Mouse (Mus musculus) neural tube, embryonic 13.5 days (tissue): ENCODE measurements around the gene Zfp697. TPM values are rescaled to one million over a fixed set of nuclear protein-coding genes. Genes with fewer than 3 reads are reported as not detected.
"Not testable (repeated sequence)": the region's sequence is repeated elsewhere in the genome, so short reads cannot be mapped to it uniquely, and the experiment has no call there.

ENCODE experiments used
- ATAC-seq: fragments of 200-750 bp; cut with Nextera tagmentation; 2 replicates; pipeline ENCODE4 v1.8.0; 2017; ENCODE audit warnings: low read depth, mild to moderate bottlenecking, moderate TSS enrichment, moderate library complexity
- H3K27ac ChIP-seq: fragments of 300-500 bp; sonication (generic); replicated peaks from 2 replicates; pipeline ENCODE4 v1.5.1; 2015; ENCODE audit warnings: moderate library complexity, mild to moderate bottlenecking, inconsistent platforms
- H3K27me3 ChIP-seq: fragments of 300-500 bp; sonication (generic); 2 replicates; pipeline ENCODE4 v1.6.1; 2015; ENCODE audit warnings: mild to moderate bottlenecking, inconsistent platforms
- H3K36me3 ChIP-seq: fragments of 300-500 bp; sonication (generic); 2 replicates; pipeline ENCODE4 v1.6.1; 2015; ENCODE audit warnings: mild to moderate bottlenecking, inconsistent platforms
- H3K4me1 ChIP-seq: fragments of 300-500 bp; sonication (generic); replicated peaks from 2 replicates; pipeline ENCODE4 v1.6.1; 2015; ENCODE audit warnings: inconsistent platforms
- H3K4me2 ChIP-seq: fragments of 300-500 bp; sonication (generic); 2 replicates; pipeline ENCODE4 v1.6.1; 2015; ENCODE audit warnings: inconsistent platforms, mild to moderate bottlenecking, moderate library complexity
- H3K4me3 ChIP-seq: fragments of 300-500 bp; sonication (generic); 2 replicates; pipeline ENCODE4 v1.5.1; 2015; ENCODE audit warnings: mild to moderate bottlenecking, inconsistent platforms
- H3K9ac ChIP-seq: fragments of 300-500 bp; sonication (generic); 2 replicates; pipeline ENCODE4 v1.6.1; 2015; ENCODE audit warnings: moderate library complexity, mild to moderate bottlenecking, inconsistent platforms
- H3K9me3 ChIP-seq: fragments of 300-500 bp; sonication (generic); 2 replicates; pipeline ENCODE4 v1.6.1; 2016; ENCODE audit warnings: inconsistent platforms
- WGBS: fragments of 180-500 bp; shearing (Covaris S2); methylation state at CpG from one replicate; pipeline ENCODE4 v1.1.7; 2015; 5-methylcytosine and 5-hydroxymethylcytosine counted together
- polyA plus RNA-seq: library from polyadenylated mRNA; unstranded; fragments of >200 nt; fragmentation: Nextera tagmentation; extraction: Ambion mirVana; gene quantifications from 2 replicates; pipeline ENCODE4 v1.2.1, GENCODE M21; 2015

Zfp697 gene
- 12.9 and 14.9 TPM in 2 replicates for polyA plus RNA-seq

DNA sequence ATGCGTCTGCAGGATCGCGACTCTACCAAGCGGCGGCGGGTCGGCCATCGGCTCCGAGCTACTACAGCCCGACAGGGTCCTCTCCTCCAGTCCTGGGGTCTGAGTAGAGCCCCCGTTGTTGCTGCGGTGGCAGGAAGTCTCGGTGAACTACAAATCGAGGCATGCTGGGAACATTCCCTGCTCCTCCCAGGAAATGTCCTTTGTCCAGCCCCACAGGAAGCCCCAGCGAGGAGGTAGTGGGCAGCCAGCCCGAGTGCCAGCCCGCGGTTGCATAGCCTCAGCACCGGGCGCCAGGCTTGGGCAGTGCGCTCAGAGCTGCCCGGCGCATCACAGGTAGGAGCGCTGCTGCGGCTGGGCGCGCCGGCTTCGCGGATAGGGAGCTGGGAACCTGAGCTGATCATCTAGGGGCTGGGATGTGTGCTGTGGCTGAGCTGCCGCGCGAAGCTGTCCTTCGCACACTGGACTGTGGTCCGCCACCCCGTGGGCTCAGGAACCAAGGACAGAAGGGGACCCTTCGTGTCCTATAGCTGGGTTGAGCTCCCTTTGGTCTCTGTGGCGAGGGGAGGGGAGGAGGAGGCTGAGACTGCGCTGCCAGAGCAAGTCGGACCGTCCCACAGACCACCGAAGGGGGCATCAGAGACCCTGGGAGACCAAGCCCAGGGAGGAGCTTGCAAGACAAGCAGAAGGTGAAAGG lies at the start of gene Zfp697:
Gene Zfp697 (plus strand): TSS at position 216 of the 694 bp plus-strand sequence.
- under 1% methylated on average over 42 of the region's 42 CpGs for WGBS
- H3K9me3 ChIP-seq: no peaks in the 10 kb centered on the region
- H3K36me3 ChIP-seq: no peaks in the 10 kb centered on the region
- H3K4me2 ChIP-seq: peak within 1 kb of the TSS; percentile 87
- peak within 1 kb of the TSS; percentile 93 for H3K27ac ChIP-seq
- H3K9ac ChIP-seq: peak within 1 kb of the TSS; percentile 96
- H3K4me1 ChIP-seq: peaks cover 30% of the 10 kb centered on the region
- no peaks in the 10 kb centered on the region for H3K27me3 ChIP-seq
- ATAC-seq: peak; percentile 95
- H3K4me3 ChIP-seq: peak within 1 kb of the TSS; percentile 80

DNA sequence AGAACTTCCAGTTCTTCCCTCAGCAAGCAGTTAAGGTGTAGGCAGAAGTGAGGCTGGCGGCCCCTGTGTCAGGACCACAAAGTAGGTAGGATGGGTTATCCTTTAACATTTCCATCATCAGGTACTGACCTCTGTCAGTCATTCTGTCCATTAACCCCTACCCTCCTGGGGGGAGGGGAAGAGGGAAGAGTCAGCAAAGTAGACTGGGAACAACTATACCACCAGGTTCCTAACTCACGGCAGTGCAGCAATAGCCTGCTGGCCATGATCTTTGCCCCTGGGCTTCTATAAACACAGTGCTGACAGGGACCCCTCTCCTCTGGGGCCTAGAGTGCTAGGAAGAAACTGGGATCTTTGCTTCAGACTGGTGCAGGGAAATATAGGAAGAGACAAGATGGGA lies 48.3 kb upstream of the Zfp697 start:
- H3K9me3 ChIP-seq: no peaks in the 10 kb centered on the region
- no peak for ATAC-seq
- no peak overlapping the region for H3K9ac ChIP-seq
- H3K36me3 ChIP-seq: peaks cover 12% of the 10 kb centered on the region
- H3K4me2 ChIP-seq: no peak overlapping the region
- peaks cover 38% of the 10 kb centered on the region for H3K4me1 ChIP-seq
- H3K27ac ChIP-seq: no peak overlapping the region
- H3K4me3 ChIP-seq: no peak overlapping the region
- WGBS: 89% methylated on average over 2 of the region's 2 CpGs
- H3K27me3 ChIP-seq: peaks cover 5% of the 10 kb centered on the region; the same call in 1 of the 2 replicates

DNA sequence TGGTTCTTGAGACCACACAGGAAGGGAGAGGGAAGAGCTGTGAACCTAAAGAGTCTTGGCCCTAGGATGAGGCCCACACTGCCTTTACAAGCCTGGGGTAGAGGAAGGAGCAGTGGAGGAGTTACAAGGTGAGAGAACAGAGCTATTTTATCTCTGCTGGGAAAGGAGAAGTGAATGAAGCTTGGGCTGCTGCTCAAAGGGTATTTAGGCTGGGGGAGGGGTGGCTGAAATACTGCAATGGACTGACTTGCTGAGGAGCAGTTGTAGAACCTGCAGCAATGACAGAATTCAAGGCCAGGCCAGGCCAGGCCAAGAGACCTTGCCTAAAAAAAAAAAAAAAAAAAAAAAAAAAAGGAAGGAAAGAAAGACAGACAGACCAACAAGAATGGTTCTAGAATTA lies 46.9 kb upstream of the Zfp697 start:
- Histone ChIP-seq H3K4me1 (peaks cover 49% of the 10 kb centered on the region), H3K36me3 (peaks cover 10% of the 10 kb centered on the region), H3K27ac (no peak overlapping the region), H3K9ac (no peak overlapping the region), H3K27me3 (peaks cover 5% of the 10 kb centered on the region; the same call in 1 of the 2 replicates), H3K4me3 (no peak overlapping the region), H3K9me3 (no peaks in the 10 kb centered on the region), H3K4me2 (peak overlapping the region; percentile 90; the same call in 1 of the 2 replicates)
- ATAC-seq: no peak

DNA sequence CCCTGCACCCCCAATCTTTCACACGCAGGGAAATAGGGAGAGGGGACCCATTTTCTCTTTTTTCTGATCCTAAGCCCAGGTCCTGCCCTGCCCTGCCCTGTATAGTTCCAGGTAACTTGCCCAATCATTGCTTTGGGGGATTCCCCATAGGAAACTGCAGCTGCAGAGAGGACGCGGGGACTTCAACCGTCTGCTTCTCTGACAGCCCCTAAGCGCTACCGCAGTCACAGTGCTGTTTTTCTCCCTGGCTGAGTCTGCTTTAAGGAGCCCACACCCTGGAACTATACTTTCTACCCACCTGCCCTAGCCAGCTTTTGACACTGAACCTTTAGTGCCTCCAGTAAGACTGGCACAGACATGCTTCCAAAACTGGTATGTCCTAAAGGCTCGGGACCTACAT lies 46.4 kb upstream of the Zfp697 start:
- Histone ChIP-seq H3K4me1 (peaks cover 49% of the 10 kb centered on the region), H3K4me2 (peak overlapping the region; percentile 90), H3K9me3 (no peaks in the 10 kb centered on the region), H3K27me3 (peaks cover 5% of the 10 kb centered on the region; the same call in 1 of the 2 replicates), H3K4me3 (no peak overlapping the region), H3K27ac (no peak overlapping the region), H3K36me3 (peaks cover 10% of the 10 kb centered on the region), H3K9ac (no peak overlapping the region)
- 73% methylated on average over 7 of the region's 7 CpGs for WGBS
- no peak for ATAC-seq

DNA sequence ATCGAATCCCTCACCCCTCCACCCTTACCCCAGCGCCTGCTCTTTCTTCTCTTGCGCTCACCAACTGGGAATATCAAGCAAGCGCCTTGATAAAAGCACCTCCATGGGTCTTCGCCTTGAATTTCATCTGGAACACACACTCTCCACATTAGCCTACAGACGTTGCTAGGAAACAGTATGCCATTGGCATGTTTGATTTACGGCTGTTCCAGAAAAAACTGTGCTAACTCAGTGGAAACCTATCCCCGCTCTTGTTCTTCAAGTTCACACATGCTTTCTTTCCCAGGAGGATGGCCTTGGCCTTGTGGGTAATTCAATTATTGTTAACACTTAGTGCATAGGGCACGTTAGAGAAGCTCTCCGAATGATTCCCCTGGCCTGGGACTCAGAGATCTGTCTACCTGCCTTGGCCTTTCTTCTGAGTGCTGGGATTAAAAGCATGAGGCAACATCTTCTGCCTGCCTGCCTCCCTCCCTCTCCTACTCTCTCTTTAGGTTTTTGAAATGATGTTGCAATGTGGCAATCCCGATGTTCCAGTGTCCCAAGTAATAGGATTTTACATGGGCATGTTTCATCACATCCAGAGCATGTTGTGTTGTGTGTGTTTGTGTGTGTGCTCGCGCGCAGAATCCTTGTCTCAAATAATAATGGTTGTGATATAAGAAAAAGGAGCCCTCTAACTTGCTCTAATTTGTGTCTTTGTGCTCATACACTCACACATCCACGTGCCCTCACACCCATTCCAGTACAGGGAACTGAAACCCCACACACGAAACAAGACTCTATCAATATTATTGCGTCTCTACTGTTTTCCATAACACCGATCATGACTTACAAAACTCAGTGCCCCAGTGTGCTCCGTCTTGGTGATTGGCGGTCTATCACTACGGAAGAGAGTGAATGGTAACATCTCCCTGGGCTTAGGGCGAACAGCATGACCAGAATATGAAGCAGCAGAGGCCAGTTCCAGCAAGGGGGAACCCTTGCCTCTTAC lies 45.3 kb upstream of the Zfp697 start:
- WGBS: 57% methylated on average over 22 of the region's 22 CpGs
- Histone ChIP-seq H3K4me3 (peak overlapping the region; percentile 56), H3K4me2 (peak overlapping the region; percentile 90), H3K27me3 (peaks cover 5% of the 10 kb centered on the region; the same call in 1 of the 2 replicates), H3K36me3 (peaks cover 8% of the 10 kb centered on the region), H3K9me3 (no peaks in the 10 kb centered on the region), H3K9ac (peak overlapping the region; percentile 1; the same call in 1 of the 2 replicates), H3K27ac (0 out of 2 replicates have a peak overlapping the region, but pooled peaks have one; percentile 46), H3K4me1 (peaks cover 49% of the 10 kb centered on the region)
- ATAC-seq: no peak

DNA sequence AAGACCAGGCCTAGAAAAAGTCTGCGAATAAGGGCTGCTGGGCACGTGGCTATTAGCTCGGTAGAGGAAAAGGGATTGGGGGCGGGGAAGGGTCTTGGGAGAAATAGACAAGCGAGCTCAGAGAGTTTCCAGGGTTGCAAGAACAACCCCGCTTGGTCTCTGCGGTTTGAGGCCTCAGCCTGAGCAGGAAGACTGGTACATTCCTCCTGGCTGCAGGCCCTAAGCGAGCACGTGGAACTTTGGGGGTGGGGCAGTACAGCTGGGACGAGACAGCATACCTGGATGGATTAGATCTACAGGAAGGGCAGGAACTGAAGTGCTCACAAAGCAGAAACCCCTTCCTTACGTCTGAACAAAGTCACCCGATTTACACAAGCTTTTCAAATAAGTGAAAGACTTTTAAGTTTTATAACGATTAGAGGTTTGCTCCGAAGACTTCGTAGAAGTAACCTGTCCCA lies 43.6 kb upstream of the Zfp697 start:
- Histone ChIP-seq H3K9me3 (no peaks in the 10 kb centered on the region), H3K36me3 (no peaks in the 10 kb centered on the region), H3K27ac (peak overlapping the region; percentile 57), H3K27me3 (peaks cover 5% of the 10 kb centered on the region; the same call in 1 of the 2 replicates), H3K4me2 (peak overlapping the region; percentile 90), H3K4me1 (peaks cover 49% of the 10 kb centered on the region), H3K4me3 (peak overlapping the region; percentile 56), H3K9ac (peak overlapping the region; percentile 74)
- 4% methylated on average over 15 of the region's 15 CpGs for WGBS
- peak; percentile 34; the same call in 1 of the 2 replicates for ATAC-seq

DNA sequence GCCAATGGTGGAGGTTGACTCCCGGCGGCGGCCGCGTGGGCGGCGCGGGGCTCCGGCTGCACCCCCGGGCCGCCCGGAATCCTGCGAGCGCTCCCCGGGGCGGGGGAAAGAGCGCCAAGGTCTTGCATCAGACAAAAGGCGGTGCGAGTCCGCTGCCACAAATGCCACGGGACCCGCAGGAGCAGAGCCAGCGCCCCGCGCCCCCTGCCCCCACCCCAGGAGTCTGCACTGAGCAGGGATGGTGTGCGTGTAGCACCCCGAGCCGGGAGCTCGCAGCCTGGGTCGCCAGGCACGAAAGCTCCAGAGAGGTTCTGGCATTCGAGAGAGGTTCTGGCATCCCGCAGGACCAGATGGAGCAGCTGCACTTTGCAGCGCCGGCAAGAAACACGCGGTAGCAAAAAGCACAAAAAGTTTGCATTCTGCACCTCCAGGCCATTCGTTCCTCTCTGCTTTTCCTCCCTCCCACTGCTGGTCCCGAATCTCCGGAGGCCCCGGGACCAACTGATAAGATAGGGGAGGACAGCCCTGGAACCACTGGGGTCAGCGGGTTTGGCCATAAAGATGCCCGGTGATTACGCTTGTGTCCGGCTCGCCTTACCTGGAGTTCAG lies 43.1 kb upstream of the Zfp697 start:
- H3K4me1 ChIP-seq: peaks cover 49% of the 10 kb centered on the region
- peak overlapping the region; percentile 56 for H3K4me3 ChIP-seq
- no peaks in the 10 kb centered on the region for H3K9me3 ChIP-seq
- peak overlapping the region; percentile 90 for H3K4me2 ChIP-seq
- ATAC-seq: peak; percentile 68
- H3K9ac ChIP-seq: peak overlapping the region; percentile 74
- H3K27me3 ChIP-seq: peaks cover 5% of the 10 kb centered on the region; the same call in 1 of the 2 replicates
- under 1% methylated on average over 46 of the region's 46 CpGs for WGBS
- H3K36me3 ChIP-seq: no peaks in the 10 kb centered on the region
- H3K27ac ChIP-seq: peak overlapping the region; percentile 57

DNA sequence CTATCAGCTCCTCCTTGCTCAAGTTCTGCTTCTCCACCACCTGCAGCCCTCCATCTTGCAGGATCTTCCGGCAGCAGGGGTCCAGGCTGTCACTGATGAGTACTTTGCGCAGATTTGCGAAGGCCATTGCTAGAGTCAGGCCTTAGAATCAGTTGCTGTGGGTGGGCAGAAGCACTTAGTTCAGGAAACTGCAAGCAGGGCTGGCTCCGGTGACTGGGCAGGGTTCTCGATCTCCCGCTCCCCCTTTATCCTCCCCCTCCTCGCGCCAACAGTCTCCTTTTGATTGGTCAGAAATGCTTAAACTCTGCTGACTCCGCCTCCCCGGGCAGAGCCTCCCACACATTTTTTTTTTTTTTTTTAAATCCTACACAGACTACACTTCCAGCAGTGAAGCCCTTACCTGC lies 42.6 kb upstream of the Zfp697 start, which contains the start of gene Phgdh:
Gene Phgdh (minus strand): TSS at position 285 of the 404 bp plus-strand sequence.
- Histone ChIP-seq H3K4me1 (peaks cover 49% of the 10 kb centered on the region), H3K27ac (peak within 1 kb of the TSS; percentile 57), H3K9ac (peak within 1 kb of the TSS; percentile 74), H3K4me2 (peak within 1 kb of the TSS; percentile 90), H3K4me3 (peak within 1 kb of the TSS; percentile 56)
- not testable (repeated sequence) for H3K27me3 ChIP-seq, H3K9me3 ChIP-seq, H3K36me3 ChIP-seq
- WGBS: under 1% methylated on average over 10 of the region's 10 CpGs
- peak; percentile 75 for ATAC-seq

DNA sequence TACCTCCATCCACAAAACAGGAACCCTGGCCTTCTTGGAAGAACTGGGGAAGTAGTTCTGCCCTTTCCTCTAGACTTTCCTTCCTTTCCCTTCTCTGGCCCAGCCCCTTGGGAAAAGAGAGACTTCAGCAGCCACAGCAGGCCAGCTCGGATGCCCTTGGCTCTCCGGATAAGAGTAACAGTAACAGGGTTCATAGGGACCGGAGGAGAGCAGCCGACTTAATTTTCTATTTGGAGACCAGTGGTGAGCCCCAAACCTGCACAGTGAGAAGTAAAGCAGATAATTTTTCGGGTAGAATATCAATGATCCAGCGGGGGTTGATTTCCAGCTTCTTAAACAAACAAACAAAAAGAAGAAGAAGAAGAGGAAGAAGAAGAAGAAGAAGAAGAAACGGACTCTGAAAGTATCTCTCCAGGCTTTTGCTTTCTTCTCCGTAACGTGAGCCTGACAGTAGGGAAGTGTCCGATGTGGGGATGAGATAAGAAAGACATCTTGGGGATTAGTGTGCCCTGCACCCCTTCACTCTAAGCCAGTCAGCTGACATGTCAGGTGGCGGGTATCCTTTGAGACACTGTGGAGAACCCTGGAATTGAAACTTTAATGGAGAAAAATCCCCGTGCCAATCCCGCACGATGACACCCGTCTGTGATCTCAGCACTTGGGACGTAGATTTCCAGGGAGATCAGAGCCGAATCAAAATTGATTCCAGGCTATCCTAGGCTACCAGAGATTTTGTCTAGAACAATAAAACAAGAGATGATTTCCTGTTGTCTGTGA lies 41.3 kb upstream of the Zfp697 start:
- peaks cover 41% of the 10 kb centered on the region for H3K4me1 ChIP-seq
- H3K4me2 ChIP-seq: no peak overlapping the region
- 92% methylated on average over 17 of the region's 17 CpGs for WGBS
- H3K27me3 ChIP-seq: peaks cover 5% of the 10 kb centered on the region; the same call in 1 of the 2 replicates
- H3K9me3 ChIP-seq: no peaks in the 10 kb centered on the region
- H3K36me3 ChIP-seq: no peaks in the 10 kb centered on the region
- H3K27ac ChIP-seq: no peak overlapping the region
- no peak overlapping the region for H3K9ac ChIP-seq
- H3K4me3 ChIP-seq: no peak overlapping the region
- ATAC-seq: no peak

DNA sequence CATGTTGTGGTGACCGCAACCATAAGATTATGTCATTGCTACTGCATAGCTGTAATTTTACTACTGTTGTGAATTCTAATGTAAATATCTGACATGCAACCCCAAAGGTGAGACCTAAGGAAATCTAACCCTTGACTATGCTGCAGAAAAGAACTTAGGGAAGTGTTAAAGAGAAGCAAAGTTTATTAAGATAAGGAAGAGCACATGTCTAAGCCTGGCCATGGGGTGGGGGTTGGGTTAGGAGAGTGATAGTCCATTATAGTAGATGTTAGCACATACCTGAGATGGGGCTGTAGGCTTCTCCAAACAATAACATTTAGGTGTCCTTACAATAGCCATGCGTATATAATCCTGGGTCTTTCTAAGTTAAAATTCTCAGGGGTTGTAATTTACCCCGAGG lies 39.0 kb upstream of the Zfp697 start:
- Histone ChIP-seq H3K4me2 (no peak overlapping the region), H3K27me3 (peaks cover 2% of the 10 kb centered on the region; the same call in 1 of the 2 replicates), H3K4me1 (peaks cover 19% of the 10 kb centered on the region), H3K27ac (no peak overlapping the region), H3K36me3 (no peaks in the 10 kb centered on the region), H3K4me3 (no peak overlapping the region), H3K9ac (no peak overlapping the region), H3K9me3 (no peaks in the 10 kb centered on the region)
- ATAC-seq: no peak
- 90% methylated on average over 3 of the region's 3 CpGs for WGBS

DNA sequence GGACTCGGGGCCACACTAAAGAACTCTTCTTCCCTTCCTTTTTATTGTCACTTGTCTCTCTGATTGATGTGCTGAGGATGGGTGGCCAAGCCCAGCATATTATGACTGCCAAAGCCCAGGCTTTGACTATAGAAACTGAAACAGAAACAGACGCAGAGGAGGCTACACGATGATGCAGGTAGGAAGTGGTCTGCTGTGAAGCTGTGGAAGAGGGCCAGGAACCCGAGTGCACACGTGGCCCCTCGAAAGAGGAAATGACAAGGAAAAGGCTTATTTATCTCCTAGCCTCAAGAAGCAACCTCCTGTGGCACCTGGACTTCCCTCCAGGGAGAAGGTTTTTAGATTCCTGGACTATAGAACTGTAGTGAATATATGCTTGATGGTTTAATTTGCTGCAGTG lies 34.2 kb upstream of the Zfp697 start:
- WGBS: 85% methylated on average over 6 of the region's 6 CpGs
- no peaks in the 10 kb centered on the region for H3K4me1 ChIP-seq
- no peak overlapping the region for H3K4me2 ChIP-seq
- H3K27me3 ChIP-seq: no peaks in the 10 kb centered on the region
- no peaks in the 10 kb centered on the region for H3K36me3 ChIP-seq
- H3K9ac ChIP-seq: no peak overlapping the region
- no peak overlapping the region for H3K27ac ChIP-seq
- H3K4me3 ChIP-seq: no peak overlapping the region
- no peak for ATAC-seq
- no peaks in the 10 kb centered on the region for H3K9me3 ChIP-seq
